Mouse (Mus musculus): ENCODE measurements around the gene Rheb. TPM values are rescaled to one million over a fixed set of nuclear protein-coding genes. Genes with fewer than 3 reads are reported as not detected.

Rheb gene
- polyA plus RNA-seq, 1 experiment = 10.8 TPM

DNA sequence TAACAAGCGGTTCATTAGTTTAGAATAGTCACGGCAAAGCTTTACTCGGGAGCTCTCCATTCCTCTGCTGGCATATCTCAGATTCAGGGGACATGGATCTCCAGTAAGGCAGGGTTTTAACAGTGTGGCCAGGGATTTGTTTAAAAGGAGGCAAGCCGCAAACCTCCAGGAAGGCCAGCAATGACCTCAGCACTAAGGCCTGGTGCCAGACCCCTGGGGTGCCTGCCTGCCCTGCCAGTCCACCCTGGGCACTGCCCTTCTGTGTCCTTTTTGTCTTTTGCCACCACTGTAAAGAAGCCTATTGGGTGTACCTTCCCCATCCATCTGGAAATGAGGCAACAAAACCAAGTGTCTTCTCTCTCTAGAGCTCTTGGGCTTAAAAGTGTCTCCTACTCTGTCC is 31.7 kb upstream of the Rheb start:
- Histone ChIP-seq H3K36me3 (ENCODE audit: control insufficient read depth, insufficient read depth, low read length) (no peaks in the 10 kb centered on the region; the same call in 1 of the 2 replicates), H3K4me1 (ENCODE audit: control insufficient read depth, insufficient read depth, low read length) (no peaks in the 10 kb centered on the region), H3K27me3 (ENCODE audit: control insufficient read depth, insufficient read depth, low read length) (no peaks in the 10 kb centered on the region), H3K4me3 (ENCODE audit: control insufficient read depth, low read depth, low read length) (no peak overlapping the region), H3K27ac (ENCODE audit: control insufficient read depth, insufficient read depth, low read depth, low read length) (no peak overlapping the region)
- no peak for TF ChIP-seq POLR2A (IDR thresholded peaks at IDR 0.05; ENCODE audit: control insufficient read depth, low read depth, low read length)
- TF ChIP-seq CTCF (IDR thresholded peaks at IDR 0.05; ENCODE audit: control insufficient read depth, insufficient read depth, insufficient replicate concordance, low read depth, low read length) = no peak

DNA sequence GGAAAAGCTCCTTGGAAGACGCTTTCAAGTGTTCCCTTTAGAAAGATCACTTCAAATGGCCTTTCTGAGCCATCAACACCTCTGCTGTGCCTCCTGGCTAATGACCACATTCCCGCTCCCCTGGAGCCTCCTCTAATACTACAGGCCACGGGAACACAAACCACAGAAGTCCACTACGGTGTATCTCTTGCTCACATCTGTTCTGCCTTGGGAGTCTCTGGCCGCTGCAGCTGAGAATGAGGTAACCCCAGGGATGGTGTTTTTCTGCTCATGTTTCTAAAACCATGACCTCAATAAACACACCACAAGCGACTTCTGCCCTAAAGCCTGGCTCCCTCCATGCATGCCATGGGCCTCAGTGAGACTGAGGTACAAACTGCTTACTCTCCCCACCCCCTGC is 30.8 kb upstream of the Rheb start:
- Histone ChIP-seq H3K27ac (ENCODE audit: control insufficient read depth, insufficient read depth, low read depth, low read length) (no peak overlapping the region), H3K4me1 (ENCODE audit: control insufficient read depth, insufficient read depth, low read length) (no peaks in the 10 kb centered on the region), H3K36me3 (ENCODE audit: control insufficient read depth, insufficient read depth, low read length) (no peaks in the 10 kb centered on the region; the same call in 1 of the 2 replicates), H3K27me3 (ENCODE audit: control insufficient read depth, insufficient read depth, low read length) (no peaks in the 10 kb centered on the region), H3K4me3 (ENCODE audit: control insufficient read depth, low read depth, low read length) (no peak overlapping the region)
- TF ChIP-seq CTCF (IDR thresholded peaks at IDR 0.05; ENCODE audit: control insufficient read depth, insufficient read depth, insufficient replicate concordance, low read depth, low read length) (no peak), POLR2A (IDR thresholded peaks at IDR 0.05; ENCODE audit: control insufficient read depth, low read depth, low read length) (no peak)

GRCm38 (mm10) chr5:24871276-24871675 is 28.9 kb upstream of the Rheb start:
- TF ChIP-seq POLR2A (IDR thresholded peaks at IDR 0.05; ENCODE audit: control insufficient read depth, low read depth, low read length) (no peak), CTCF (IDR thresholded peaks at IDR 0.05; ENCODE audit: control insufficient read depth, insufficient read depth, insufficient replicate concordance, low read depth, low read length) (no peak)
- Histone ChIP-seq H3K27me3 (ENCODE audit: control insufficient read depth, insufficient read depth, low read length) (no peaks in the 10 kb centered on the region), H3K4me1 (ENCODE audit: control insufficient read depth, insufficient read depth, low read length) (no peaks in the 10 kb centered on the region)

GRCm38 (mm10) chr5:24869796-24870289 is 27.4 kb upstream of the Rheb start:
- H3K27ac ChIP-seq (ENCODE audit: control insufficient read depth, insufficient read depth, low read depth, low read length) = no peak overlapping the region
- no peaks in the 10 kb centered on the region; the same call in 1 of the 2 replicates for H3K36me3 ChIP-seq (ENCODE audit: control insufficient read depth, insufficient read depth, low read length)
- no peak overlapping the region for H3K4me3 ChIP-seq (ENCODE audit: control insufficient read depth, low read depth, low read length)
- no peak for TF ChIP-seq CTCF (IDR thresholded peaks at IDR 0.05; ENCODE audit: control insufficient read depth, insufficient read depth, insufficient replicate concordance, low read depth, low read length)
- TF ChIP-seq POLR2A (IDR thresholded peaks at IDR 0.05; ENCODE audit: control insufficient read depth, low read depth, low read length) = no peak
- no peaks in the 10 kb centered on the region for H3K4me1 ChIP-seq (ENCODE audit: control insufficient read depth, insufficient read depth, low read length)
- no peaks in the 10 kb centered on the region for H3K27me3 ChIP-seq (ENCODE audit: control insufficient read depth, insufficient read depth, low read length)

More at GRCm38 (mm10) chr5:24871276-24871675, 28.9 kb upstream of the Rheb start:
- Histone ChIP-seq H3K27ac (ENCODE audit: control insufficient read depth, insufficient read depth, low read depth, low read length) (no peak overlapping the region), H3K36me3 (ENCODE audit: control insufficient read depth, insufficient read depth, low read length) (no peaks in the 10 kb centered on the region; the same call in 1 of the 2 replicates), H3K4me3 (ENCODE audit: control insufficient read depth, low read depth, low read length) (no peak overlapping the region)

- Histone ChIP-seq H3K4me3 (ENCODE audit: control insufficient read depth, low read depth, low read length) (no peak overlapping the region), H3K27ac (ENCODE audit: control insufficient read depth, insufficient read depth, low read depth, low read length) (no peak overlapping the region), H3K27me3 (ENCODE audit: control insufficient read depth, insufficient read depth, low read length) (no peaks in the 10 kb centered on the region), H3K36me3 (ENCODE audit: control insufficient read depth, insufficient read depth, low read length) (no peaks in the 10 kb centered on the region), H3K4me1 (ENCODE audit: control insufficient read depth, insufficient read depth, low read length) (no peaks in the 10 kb centered on the region)
- TF ChIP-seq CTCF (IDR thresholded peaks at IDR 0.05; ENCODE audit: control insufficient read depth, insufficient read depth, insufficient replicate concordance, low read depth, low read length) = no peak
- TF ChIP-seq POLR2A (IDR thresholded peaks at IDR 0.05; ENCODE audit: control insufficient read depth, low read depth, low read length) = no peak
Measured at GRCm38 (mm10) chr5:24863804-24864203, 21.4 kb upstream of the Rheb start.

- Histone ChIP-seq H3K36me3 (ENCODE audit: control insufficient read depth, insufficient read depth, low read length) (no peaks in the 10 kb centered on the region), H3K4me3 (ENCODE audit: control insufficient read depth, low read depth, low read length) (no peak overlapping the region), H3K27ac (ENCODE audit: control insufficient read depth, insufficient read depth, low read depth, low read length) (no peak overlapping the region), H3K27me3 (ENCODE audit: control insufficient read depth, insufficient read depth, low read length) (no peaks in the 10 kb centered on the region), H3K4me1 (ENCODE audit: control insufficient read depth, insufficient read depth, low read length) (no peaks in the 10 kb centered on the region)
- TF ChIP-seq POLR2A (IDR thresholded peaks at IDR 0.05; ENCODE audit: control insufficient read depth, low read depth, low read length) (no peak), CTCF (IDR thresholded peaks at IDR 0.05; ENCODE audit: control insufficient read depth, insufficient read depth, insufficient replicate concordance, low read depth, low read length) (no peak)
Measured at GRCm38 (mm10) chr5:24861449-24861930, 19.1 kb upstream of the Rheb start.

GRCm38 (mm10) chr5:24860635-24861448 is 18.4 kb upstream of the Rheb start:
- no peak overlapping the region for H3K27ac ChIP-seq (ENCODE audit: control insufficient read depth, insufficient read depth, low read depth, low read length)
- H3K4me3 ChIP-seq (ENCODE audit: control insufficient read depth, low read depth, low read length) = no peak overlapping the region
- H3K36me3 ChIP-seq (ENCODE audit: control insufficient read depth, insufficient read depth, low read length) = no peaks in the 10 kb centered on the region
- no peak for TF ChIP-seq CTCF (IDR thresholded peaks at IDR 0.05; ENCODE audit: control insufficient read depth, insufficient read depth, insufficient replicate concordance, low read depth, low read length)
- TF ChIP-seq POLR2A (IDR thresholded peaks at IDR 0.05; ENCODE audit: control insufficient read depth, low read depth, low read length) = no peak
- H3K4me1 ChIP-seq (ENCODE audit: control insufficient read depth, insufficient read depth, low read length) = no peaks in the 10 kb centered on the region
- H3K27me3 ChIP-seq (ENCODE audit: control insufficient read depth, insufficient read depth, low read length) = no peaks in the 10 kb centered on the region
